Mouse (Mus musculus) thymus, adult 2 months (tissue): ENCODE measurements around the gene Dpp6.

Experiments
- CTCF ChIP-seq: fragments of 200-500 bp; IDR thresholded peaks from 2 replicates; pipeline ENCODE4 v1.5.1; 2012; ENCODE audit warnings: mild to moderate bottlenecking, control low read depth, low read length, moderate library complexity, borderline replicate concordance; ENCODE audit not compliant: control insufficient read depth, poor library complexity, insufficient read depth; ENCODE audit errors: extremely low read depth
- POLR2A ChIP-seq: fragments of 200-500 bp; IDR thresholded peaks from 2 replicates; pipeline ENCODE4 v1.6.1; 2012; ENCODE audit warnings: mild to moderate bottlenecking, low read length, control low read depth, moderate library complexity; ENCODE audit not compliant: control insufficient read depth, poor library complexity, insufficient read depth; ENCODE audit errors: extremely low read depth

DNA sequence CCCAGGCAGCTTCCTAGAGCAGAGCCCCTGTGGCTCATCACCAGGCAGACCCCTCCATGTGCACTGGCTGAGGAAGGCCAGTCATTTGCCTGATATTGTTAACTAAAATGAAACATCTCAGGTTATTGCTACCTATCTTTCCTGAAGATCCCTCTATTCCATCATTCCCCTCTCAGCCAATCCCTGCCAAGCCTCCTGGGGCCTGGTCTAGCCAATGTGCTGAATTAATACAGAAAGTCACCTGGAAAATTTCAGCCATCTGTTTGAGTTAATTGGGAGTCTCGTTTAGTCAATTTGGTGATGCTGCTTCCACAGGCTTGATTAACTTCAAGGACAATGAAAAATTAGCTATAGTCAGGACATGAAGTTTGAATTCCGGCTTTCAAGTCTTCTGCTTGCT, 818.9 kb downstream of the Dpp6 start:
- no peak for TF ChIP-seq CTCF
- no peak for TF ChIP-seq POLR2A
